In the genomic region with DNA sequence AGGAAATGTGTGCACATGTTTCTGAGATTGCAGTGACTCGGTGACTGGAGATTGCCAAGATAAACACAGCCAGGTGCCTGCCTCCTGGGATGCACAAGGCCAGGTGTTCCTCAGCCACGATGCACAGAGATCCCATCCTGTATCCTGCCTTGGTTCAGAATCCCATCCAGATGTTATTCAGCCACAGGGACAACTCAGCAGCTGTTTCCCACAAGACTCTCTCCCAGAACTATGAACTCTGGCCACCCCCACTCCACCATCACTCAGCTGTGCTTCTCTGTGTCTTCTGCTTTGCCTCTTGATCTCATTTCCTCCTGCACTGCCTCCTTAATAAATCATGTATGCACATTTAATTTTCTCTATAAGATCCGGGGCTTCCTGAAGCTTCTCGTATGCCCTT, we compare ENCODE assay signal across 19 mouse cellular contexts. TPM values are rescaled to one million over a fixed set of nuclear protein-coding genes. Genes with fewer than 3 reads are reported as not detected.
A peak's percentile ranks its signal among the peaks of the same experiment; 100 is the strongest.
DNase-seq lines count a peak whose midpoint lies in the region; ATAC-seq and TF ChIP-seq lines count a peak whose summit lies in the region.
"Had no signal": no experiment of that assay in that cellular context is flagged by ENCODE, and none has a peak within 500 bp of the region (broad histone marks: within the 10 kb centered on the region; RNA-seq: fewer than 3 reads in every experiment).

No protein-coding gene starts in this region.

- no peak overlapping the region for H3K4me3 ChIP-seq in hindbrain, postnatal 0 days (ENCODE audit: low read length)
- no peak overlapping the region for H3K4me3 ChIP-seq in hindbrain, embryonic 16.5 days (ENCODE audit: low read length)
- H3K4me3 ChIP-seq in lung, embryonic 14.5 days (ENCODE audit: low read depth, low read length): no peak overlapping the region
- H3K4me3 ChIP-seq in lung, adult 2 months (replicated peaks; ENCODE audit: extremely low read depth, low read depth, low read length): no peak overlapping the region
- H3K4me3 ChIP-seq in embryonic fibroblast, embryonic 13.5 days (ENCODE audit: insufficient read depth, low read length): no peak overlapping the region
- no peak overlapping the region for H3K4me3 ChIP-seq in midbrain, postnatal 0 days (ENCODE audit: low read depth, low read length)
- no peak overlapping the region for H3K4me3 ChIP-seq in intestine, embryonic 15.5 days (replicated peaks)
- H3K4me3 ChIP-seq: embryonic facial prominence, embryonic 12.5 days; forebrain, embryonic 10.5 days; liver, embryonic 15.5 days; midbrain, embryonic 12.5 days; neural tube, embryonic 12.5 days had no signal

- H3K9me3 ChIP-seq in hindbrain, postnatal 0 days (ENCODE audit: low read length): no peaks in the 10 kb centered on the region
- H3K9me3 ChIP-seq in hindbrain, embryonic 16.5 days (ENCODE audit: control insufficient read depth, low read length): no peaks in the 10 kb centered on the region
- no peaks in the 10 kb centered on the region for H3K9me3 ChIP-seq in lung, embryonic 14.5 days (ENCODE audit: low read depth, low read length)
- no peaks in the 10 kb centered on the region for H3K9me3 ChIP-seq in midbrain, postnatal 0 days (ENCODE audit: low read length)
- H3K9me3 ChIP-seq in intestine, embryonic 15.5 days: no peaks in the 10 kb centered on the region
- H3K9me3 ChIP-seq: embryonic facial prominence, embryonic 12.5 days; forebrain, embryonic 10.5 days; G1E; liver, embryonic 15.5 days; midbrain, embryonic 12.5 days; neural tube, embryonic 12.5 days had no signal

- no peak overlapping the region for H3K4me2 ChIP-seq in hindbrain, postnatal 0 days (ENCODE audit: low read depth, low read length)
- no peak overlapping the region for H3K4me2 ChIP-seq in hindbrain, embryonic 16.5 days (ENCODE audit: low read length)
- H3K4me2 ChIP-seq in lung, embryonic 14.5 days: no peak overlapping the region
- no peak overlapping the region for H3K4me2 ChIP-seq in midbrain, postnatal 0 days (ENCODE audit: low read depth, low read length, poor library complexity, severe bottlenecking)
- H3K4me2 ChIP-seq in intestine, embryonic 15.5 days (replicated peaks): no peak overlapping the region
- H3K4me2 ChIP-seq: embryonic facial prominence, embryonic 12.5 days; heart, embryonic 11.5 days; liver, embryonic 15.5 days; midbrain, embryonic 12.5 days; neural tube, embryonic 12.5 days had no signal

- TF ChIP-seq CTCF in hindbrain, postnatal 0 days (IDR thresholded peaks at IDR 0.05; ENCODE audit: low read depth): no peak
- TF ChIP-seq CTCF in lung, embryonic 14.5 days (IDR thresholded peaks at IDR 0.05; ENCODE audit: low read depth): no peak
- no peak for TF ChIP-seq CTCF in lung, adult 2 months (IDR thresholded peaks at IDR 0.05; ENCODE audit: insufficient read depth, low read length)
- TF ChIP-seq CTCF in embryonic fibroblast, embryonic 13.5 days (IDR thresholded peaks at IDR 0.05; ENCODE audit: borderline replicate concordance, insufficient read depth, low read length): no peak
- no peak for TF ChIP-seq CTCF in midbrain, postnatal 0 days (IDR thresholded peaks at IDR 0.05)

- TF ChIP-seq POLR2A in lung, adult 2 months (IDR thresholded peaks at IDR 0.05; ENCODE audit: borderline replicate concordance, extremely low read depth, low read depth, low read length): no peak
- TF ChIP-seq POLR2A in embryonic fibroblast, embryonic 13.5 days (IDR thresholded peaks at IDR 0.05; ENCODE audit: low read depth, low read length): no peak

- 45% methylated on average over 4 of the region's 4 CpGs for WGBS in hindbrain, postnatal 0 days
- WGBS in hindbrain, embryonic 16.5 days: 47% methylated on average over 4 of the region's 4 CpGs
- WGBS in lung, embryonic 14.5 days: 25% methylated on average over 4 of the region's 4 CpGs
- 36% methylated on average over 4 of the region's 4 CpGs for WGBS in lung, adult 2 months
- 49% methylated on average over 4 of the region's 4 CpGs for WGBS in midbrain, postnatal 0 days
- WGBS in intestine, embryonic 15.5 days: 29% methylated on average over 4 of the region's 4 CpGs

- H3K36me3 ChIP-seq in hindbrain, postnatal 0 days (ENCODE audit: insufficient read depth, low read length): no peaks in the 10 kb centered on the region
- no peaks in the 10 kb centered on the region for H3K36me3 ChIP-seq in hindbrain, embryonic 16.5 days (ENCODE audit: control insufficient read depth, insufficient read depth, low read length)
- no peaks in the 10 kb centered on the region for H3K36me3 ChIP-seq in lung, embryonic 14.5 days (ENCODE audit: insufficient read depth)
- H3K36me3 ChIP-seq in midbrain, postnatal 0 days (ENCODE audit: insufficient read depth, low read length): no peaks in the 10 kb centered on the region
- H3K36me3 ChIP-seq in intestine, embryonic 15.5 days: no peaks in the 10 kb centered on the region
- H3K36me3 ChIP-seq: embryonic facial prominence, embryonic 12.5 days; forebrain, embryonic 10.5 days; G1E; liver, embryonic 15.5 days; midbrain, embryonic 12.5 days; neural tube, embryonic 12.5 days had no signal

- DNase-seq in hindbrain, postnatal 0 days (ENCODE audit: low spot score): peak; percentile 5
- DNase-seq in lung, embryonic 14.5 days: no peak
- DNase-seq in lung, adult 2 months: no peak
- no peak for DNase-seq in midbrain, postnatal 0 days (ENCODE audit: low spot score)
- DNase-seq: adrenal gland, adult 8-10 months; cerebellum, adult 9-10 months; heart, postnatal 36 days; layer of hippocampus, postnatal 36 days; right cerebral cortex, postnatal 25 days had no signal

- no peaks in the 10 kb centered on the region for H3K27me3 ChIP-seq in hindbrain, postnatal 0 days (ENCODE audit: insufficient read depth, low read length)
- H3K27me3 ChIP-seq in hindbrain, embryonic 16.5 days (replicated peaks; ENCODE audit: control insufficient read depth, insufficient read depth, low read length): no peaks in the 10 kb centered on the region
- H3K27me3 ChIP-seq in lung, embryonic 14.5 days (ENCODE audit: insufficient read depth, low read length): no peaks in the 10 kb centered on the region
- H3K27me3 ChIP-seq in midbrain, postnatal 0 days (ENCODE audit: insufficient read depth, low read length): no peaks in the 10 kb centered on the region
- no peaks in the 10 kb centered on the region for H3K27me3 ChIP-seq in intestine, embryonic 15.5 days (replicated peaks)
- H3K27me3 ChIP-seq: embryonic facial prominence, embryonic 12.5 days; liver, embryonic 15.5 days; midbrain, embryonic 12.5 days; neural tube, embryonic 12.5 days had no signal

- H3K4me1 ChIP-seq in hindbrain, postnatal 0 days (ENCODE audit: insufficient read depth, low read length): no peaks in the 10 kb centered on the region
- no peaks in the 10 kb centered on the region for H3K4me1 ChIP-seq in hindbrain, embryonic 16.5 days (ENCODE audit: control insufficient read depth, insufficient read depth, low read depth, low read length)
- H3K4me1 ChIP-seq in lung, embryonic 14.5 days (ENCODE audit: insufficient read depth): no peaks in the 10 kb centered on the region
- no peaks in the 10 kb centered on the region for H3K4me1 ChIP-seq in lung, adult 2 months (ENCODE audit: control insufficient read depth, insufficient read depth, low read length)
- peaks cover 12% of the 10 kb centered on the region for H3K4me1 ChIP-seq in embryonic fibroblast, embryonic 13.5 days (ENCODE audit: control insufficient read depth, insufficient read depth, low read length)
- H3K4me1 ChIP-seq in midbrain, postnatal 0 days (ENCODE audit: insufficient read depth, low read length): no peaks in the 10 kb centered on the region
- 0 out of 2 replicates have a peak, but pooled peaks cover 2% of the 10 kb centered on the region for H3K4me1 ChIP-seq in intestine, embryonic 15.5 days (replicated peaks)
- H3K4me1 ChIP-seq: forebrain, embryonic 10.5 days; liver, embryonic 15.5 days; midbrain, embryonic 12.5 days; neural tube, embryonic 12.5 days had no signal

- no peak overlapping the region for H3K27ac ChIP-seq in hindbrain, postnatal 0 days
- no peak overlapping the region for H3K27ac ChIP-seq in hindbrain, embryonic 16.5 days (ENCODE audit: low read depth, low read length)
- no peak overlapping the region for H3K27ac ChIP-seq in lung, embryonic 14.5 days (ENCODE audit: low read depth)
- H3K27ac ChIP-seq in embryonic fibroblast, embryonic 13.5 days (ENCODE audit: insufficient read depth, low read length): 0 out of 2 replicates have a peak overlapping the region, but pooled peaks have one; percentile 6
- H3K27ac ChIP-seq in midbrain, postnatal 0 days (ENCODE audit: low read depth, low read length): no peak overlapping the region
- no peak overlapping the region for H3K27ac ChIP-seq in intestine, embryonic 15.5 days
- H3K27ac ChIP-seq: embryonic facial prominence, embryonic 12.5 days; forebrain, embryonic 10.5 days; liver, embryonic 15.5 days; midbrain, embryonic 12.5 days; neural tube, embryonic 12.5 days had no signal

- ATAC-seq in hindbrain, postnatal 0 days: no peak
- ATAC-seq in hindbrain, embryonic 16.5 days: no peak
- ATAC-seq in lung, embryonic 14.5 days (ENCODE audit: insufficient read depth): peak; percentile 38; the same call in 1 of the 2 replicates
- ATAC-seq in midbrain, postnatal 0 days (ENCODE audit: low FRiP score): 0 out of 2 replicates have a peak, but pooled peaks have one; percentile 31
- ATAC-seq in intestine, embryonic 15.5 days: no peak

- no peak overlapping the region for H3K9ac ChIP-seq in hindbrain, postnatal 0 days (replicated peaks; ENCODE audit: low read length)
- H3K9ac ChIP-seq in hindbrain, embryonic 16.5 days (ENCODE audit: low read depth, low read length): no peak overlapping the region
- H3K9ac ChIP-seq in lung, embryonic 14.5 days: no peak overlapping the region
- no peak overlapping the region for H3K9ac ChIP-seq in midbrain, postnatal 0 days (replicated peaks; ENCODE audit: low read length, poor library complexity, severe bottlenecking)
- no peak overlapping the region for H3K9ac ChIP-seq in intestine, embryonic 15.5 days
- H3K9ac ChIP-seq: embryonic facial prominence, embryonic 12.5 days; liver, embryonic 15.5 days; midbrain, embryonic 12.5 days; neural tube, embryonic 12.5 days had no signal

RNA-seq across cellular contexts. Expression of a gene that starts 35.3 kb away (rescaled TPM):
- total RNA-seq in hindbrain, postnatal 0 days (2014; rRNA removed): 109 and 182 TPM in 2 replicates
- polyA plus RNA-seq in hindbrain, postnatal 0 days (2015; fragmentation: Nextera tagmentation; extraction: Ambion mirVana): 215 and 218 TPM in 2 replicates
- 214 and 217 TPM in 2 replicates for polyA plus RNA-seq in hindbrain, embryonic 16.5 days (2015; fragmentation: Nextera tagmentation; extraction: Ambion mirVana)
- polyA plus RNA-seq in lung, embryonic 14.5 days (2014; fragmentation: Nextera tagmentation; extraction: Ambion mirVana): 388 and 416 TPM in 2 replicates
- polyA plus RNA-seq in lung, adult 2 months (2012; rRNA removed): 21.7 and 49.7 TPM in 2 replicates
- 509 and 883 TPM in 2 replicates for polyA plus RNA-seq in embryonic fibroblast, embryonic 13.5 days (2011; ENCODE audit: insufficient read length, low read depth, missing spikeins)
- total RNA-seq in midbrain, postnatal 0 days (2014; rRNA removed): 130 and 135 TPM in 2 replicates
- 192 and 195 TPM in 2 replicates for polyA plus RNA-seq in midbrain, postnatal 0 days (2015; fragmentation: Nextera tagmentation; extraction: Ambion mirVana)
- 344 and 409 TPM in 2 replicates for polyA plus RNA-seq in intestine, embryonic 15.5 days (2015; fragmentation: Nextera tagmentation; extraction: Ambion mirVana)

RNA-seq across cellular contexts. Expression of a gene that starts 56.1 kb away (rescaled TPM):
- 8.3 and 8.7 TPM in 2 replicates for total RNA-seq in hindbrain, postnatal 0 days (2014; rRNA removed)
- polyA plus RNA-seq in hindbrain, postnatal 0 days (2015; fragmentation: Nextera tagmentation; extraction: Ambion mirVana): 2.4 TPM in 2 replicates
- 3.8 and 4.6 TPM in 2 replicates for polyA plus RNA-seq in hindbrain, embryonic 16.5 days (2015; fragmentation: Nextera tagmentation; extraction: Ambion mirVana)
- 0.74 and 0.92 TPM in 2 replicates for polyA plus RNA-seq in lung, embryonic 14.5 days (2014; fragmentation: Nextera tagmentation; extraction: Ambion mirVana)
- polyA plus RNA-seq in lung, adult 2 months (2012; rRNA removed): 0.31 TPM in 2 replicates
- 10.6 and 27.1 TPM in 2 replicates for polyA plus RNA-seq in embryonic fibroblast, embryonic 13.5 days (2011; ENCODE audit: insufficient read length, low read depth, missing spikeins)
- total RNA-seq in midbrain, postnatal 0 days (2014; rRNA removed): 6.8 and 7.9 TPM in 2 replicates
- polyA plus RNA-seq in midbrain, postnatal 0 days (2015; fragmentation: Nextera tagmentation; extraction: Ambion mirVana): 2.0 TPM in 2 replicates
- 0.21 and 0.23 TPM in 2 replicates for polyA plus RNA-seq in intestine, embryonic 15.5 days (2015; fragmentation: Nextera tagmentation; extraction: Ambion mirVana)
- polyA plus RNA-seq: G1E had no signal

Comparison
In these comparisons a context has a peak if more than half of its experiments do, and no peak if none do; other contexts are left out.
1. ATAC-seq: peak in lung, embryonic 14.5 days (single experiment) and midbrain, postnatal 0 days (single experiment); none in hindbrain, postnatal 0 days (single experiment), hindbrain, embryonic 16.5 days (single experiment) and intestine, embryonic 15.5 days (single experiment).